Mouse (Mus musculus) MEL (cell line): Measurements from ENCODE around the gene a. TPM values are rescaled to one million over a fixed set of nuclear protein-coding genes. Genes with fewer than 3 reads are reported as not detected.
"Not testable (repeated sequence)": the region's sequence is repeated elsewhere in the genome, so short reads cannot be mapped to it uniquely, and the experiment has no call there.

ENCODE experiments used
- DNase-seq: peaks from one replicate; pipeline ENCODE4 v3.0.0; 2011; ENCODE audit warnings: low read depth, low spot score
- H3K27ac ChIP-seq: 2 replicates; pipeline ENCODE4 v1.5.1; 2012; ENCODE audit warnings: low read depth, mild to moderate bottlenecking, control low read depth, low read length, moderate library complexity; ENCODE audit not compliant: control insufficient read depth
- H3K27me3 ChIP-seq, 2 experiments: fragments of 150-350 bp in 1 of 2; sonication (generic) in 1 of 2; 2 replicates each; pipeline ENCODE4 v1.6.1; 2012; ENCODE audit warnings: low read length in 2 of 2, mild to moderate bottlenecking in 2 of 2, improper control_type of control experiment in 1 of 2, moderate library complexity in 1 of 2; ENCODE audit not compliant: insufficient read depth in 2 of 2, control insufficient read depth in 1 of 2
- H3K36me3 ChIP-seq, 2 experiments: 2 replicates each; pipeline ENCODE4 v1.6.1; 2012 to 2014; ENCODE audit warnings: low read length in 2 of 2, improper control_type of control experiment in 1 of 2, inconsistent platforms in 1 of 2, mild to moderate bottlenecking in 1 of 2; ENCODE audit not compliant: insufficient read depth in 2 of 2, control insufficient read depth in 1 of 2
- H3K4me1 ChIP-seq, 2 experiments: fragments of 150-350 bp in 1 of 2; sonication (generic) in 1 of 2; 2 replicates each; pipeline ENCODE4 v1.6.1; 2012; ENCODE audit warnings: low read length in 2 of 2, improper control_type of control experiment in 1 of 2, mild to moderate bottlenecking in 1 of 2; ENCODE audit not compliant: insufficient read depth in 2 of 2, control insufficient read depth in 1 of 2
- H3K4me3 ChIP-seq, 2 experiments: fragments of 150-350 bp in 1 of 2; sonication (generic) in 1 of 2; 2 replicates each; pipeline ENCODE4 v1.5.1; 2012; ENCODE audit warnings: low read depth in 2 of 2, low read length in 2 of 2, mild to moderate bottlenecking in 2 of 2, moderate library complexity in 2 of 2, control low read depth in 1 of 2, improper control_type of control experiment in 1 of 2; ENCODE audit not compliant: control insufficient read depth in 1 of 2, insufficient read depth in 1 of 2
- H3K79me2 ChIP-seq: 2 replicates; pipeline ENCODE4 v1.6.1; 2012; ENCODE audit warnings: mild to moderate bottlenecking, low read length, moderate library complexity; ENCODE audit not compliant: control insufficient read depth, poor library complexity, insufficient read depth
- H3K9ac ChIP-seq: 2 replicates; pipeline ENCODE4 v1.6.1; 2012; ENCODE audit warnings: low read depth, mild to moderate bottlenecking, control low read depth, low read length, moderate library complexity; ENCODE audit not compliant: control insufficient read depth, poor library complexity, severe bottlenecking
- H3K9me3 ChIP-seq: fragments of 150-350 bp; sonication (generic); replicated peaks from 2 replicates; pipeline ENCODE4 v1.6.1; 2012; ENCODE audit warnings: mild to moderate bottlenecking, low read length, improper control_type of control experiment, moderate library complexity; ENCODE audit not compliant: insufficient read depth
- CHD2 ChIP-seq: IDR thresholded peaks from 2 replicates; pipeline ENCODE4 v1.6.1; 2011; ENCODE audit warnings: low read length, improper control_type of control experiment
- CTCF ChIP-seq, 3 experiments: IDR thresholded peaks in 2 of 3; conservative IDR thresholded peaks in 1 of 3; 2 replicates each; pipeline ENCODE4 v1.5.1; 2011 to 2012; ENCODE audit warnings: low read length in 3 of 3, low read depth in 2 of 3, mild to moderate bottlenecking in 2 of 3, improper control_type of control experiment in 1 of 3, inconsistent platforms in 1 of 3, mixed read lengths in 1 of 3, moderate library complexity in 1 of 3; ENCODE audit not compliant: control insufficient read depth in 1 of 3, insufficient read depth in 1 of 3, poor library complexity in 1 of 3, severe bottlenecking in 1 of 3
- E2F4 ChIP-seq: IDR thresholded peaks from 2 replicates; pipeline ENCODE4 v1.6.1; 2011; ENCODE audit warnings: low read depth, low read length, improper control_type of control experiment, borderline replicate concordance
- EP300 ChIP-seq, 2 experiments: IDR thresholded peaks; 2 replicates each; pipeline ENCODE4 v1.6.1; 2011; ENCODE audit warnings: improper control_type of control experiment in 2 of 2, low read length in 2 of 2, low read depth in 1 of 2, mild to moderate bottlenecking in 1 of 2
- MAX ChIP-seq: IDR thresholded peaks from 2 replicates; pipeline ENCODE4 v1.6.1; 2011; ENCODE audit warnings: low read length, improper control_type of control experiment
- MAZ ChIP-seq: IDR thresholded peaks from 2 replicates; pipeline ENCODE4 v1.6.1; 2012; ENCODE audit warnings: low read depth, mild to moderate bottlenecking, inconsistent platforms, low read length, improper control_type of control experiment
- MEF2A ChIP-seq: IDR thresholded peaks from 2 replicates; pipeline ENCODE4 v1.6.1; 2014; ENCODE audit warnings: low read depth, mild to moderate bottlenecking, inconsistent platforms, low read length, improper control_type of control experiment; ENCODE audit not compliant: poor library complexity, insufficient replicate concordance, severe bottlenecking; ENCODE audit errors: extremely low read depth
- MXI1 ChIP-seq: IDR thresholded peaks from 2 replicates; pipeline ENCODE4 v1.6.1; 2011; ENCODE audit warnings: mild to moderate bottlenecking, low read depth, low read length, improper control_type of control experiment
- MYC ChIP-seq: IDR thresholded peaks from 2 replicates; pipeline ENCODE4 v1.6.1; 2011; ENCODE audit warnings: low read depth, mild to moderate bottlenecking, low read length, improper control_type of control experiment, moderate library complexity
- NELFE ChIP-seq: IDR thresholded peaks from 2 replicates; pipeline ENCODE4 v1.6.1; 2011; ENCODE audit warnings: low read depth, low read length, improper control_type of control experiment
- NRF1 ChIP-seq: IDR thresholded peaks from 2 replicates; pipeline ENCODE4 v1.6.1; 2014; ENCODE audit warnings: low read depth, mild to moderate bottlenecking, inconsistent platforms, low read length, improper control_type of control experiment, moderate library complexity; ENCODE audit not compliant: poor library complexity, insufficient read depth, severe bottlenecking
- POLR2A ChIP-seq, 2 experiments: IDR thresholded peaks; 2 replicates each; pipeline ENCODE4 v1.6.1; 2011 to 2012; ENCODE audit warnings: low read length in 2 of 2, mild to moderate bottlenecking in 2 of 2, control low read depth in 1 of 2, improper control_type of control experiment in 1 of 2, low read depth in 1 of 2, moderate library complexity in 1 of 2; ENCODE audit not compliant: control insufficient read depth in 1 of 2, insufficient read depth in 1 of 2, poor library complexity in 1 of 2
- POLR2AphosphoS5 ChIP-seq: IDR thresholded peaks from 2 replicates; pipeline ENCODE4 v1.6.1; 2012; ENCODE audit warnings: low read depth, borderline replicate concordance, mild to moderate bottlenecking, inconsistent platforms, low read length, moderate library complexity, mixed read lengths
- RAD21 ChIP-seq: IDR thresholded peaks from 2 replicates; pipeline ENCODE4 v1.6.1; 2011; ENCODE audit warnings: mild to moderate bottlenecking, low read depth, low read length, improper control_type of control experiment
- SMC3 ChIP-seq: IDR thresholded peaks from 2 replicates; pipeline ENCODE4 v1.6.1; 2011; ENCODE audit warnings: low read depth, low read length, improper control_type of control experiment
- TBP ChIP-seq: IDR thresholded peaks from 2 replicates; pipeline ENCODE4 v1.8.0; 2011; ENCODE audit warnings: low read depth, low read length, improper control_type of control experiment
- UBTF ChIP-seq: IDR thresholded peaks from 2 replicates; pipeline ENCODE4 v1.6.1; 2012; ENCODE audit warnings: low read depth, mild to moderate bottlenecking, inconsistent platforms, low read length, improper control_type of control experiment, moderate library complexity, borderline replicate concordance; ENCODE audit not compliant: insufficient read depth
- USF1 ChIP-seq: IDR thresholded peaks from 2 replicates; pipeline ENCODE4 v1.6.1; 2014; ENCODE audit warnings: low read depth, mild to moderate bottlenecking, inconsistent platforms, low read length, improper control_type of control experiment, moderate library complexity
- ZNF384 ChIP-seq: IDR thresholded peaks from 2 replicates; pipeline ENCODE4 v1.6.1; 2012; ENCODE audit warnings: low read depth, mild to moderate bottlenecking, inconsistent platforms, low read length, improper control_type of control experiment
- polyA plus RNA-seq, 2 experiments: library from polyadenylated mRNA; stranded (reverse) in 1 of 2; unstranded in 1 of 2; fragments of >175 nt in 1 of 2; fragments of >200 nt in 1 of 2; gene quantifications; 2 replicates each; pipeline versions ENCODE4 v1.2.1 to v1.2.4; 2012; ENCODE audit warnings: low replicate concordance in 2 of 2, low read depth in 1 of 2; ENCODE audit not compliant: insufficient read length in 2 of 2, insufficient read depth in 1 of 2, missing spikeins in 1 of 2
- total RNA-seq: library from RNA; depleted of rRNA; stranded (reverse); fragments of 300-350 nt; gene quantifications from 2 replicates; pipeline ENCODE4 v1.2.3, GENCODE M21; 2012

a gene
- total and polyA plus RNA-seq, 3 experiments, result not detected

DNA sequence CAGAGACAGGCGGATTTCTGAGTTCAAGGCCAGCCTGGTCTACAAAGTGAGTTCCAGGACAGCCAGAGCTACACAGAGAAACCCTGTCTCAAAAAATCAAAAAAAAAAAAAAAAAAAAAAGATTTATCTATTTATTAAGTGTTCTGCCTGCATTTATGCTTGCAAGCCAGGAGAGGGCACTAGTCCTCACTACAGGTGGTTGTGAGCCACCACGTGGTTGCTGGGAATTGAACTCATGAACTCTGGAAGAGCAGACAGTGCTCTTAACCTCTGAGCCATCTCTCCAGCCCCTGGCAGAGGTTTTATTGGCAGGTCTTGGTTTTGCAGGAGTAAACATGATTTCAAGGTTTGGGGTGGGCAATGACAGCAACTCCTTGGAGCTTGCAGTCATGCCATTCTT is 117.0 kb downstream of the a start:
- DNase-seq, result peak; percentile 72
- H3K36me3 ChIP-seq, H3K79me2 ChIP-seq, H3K4me3 ChIP-seq, H3K9ac ChIP-seq, H3K27ac ChIP-seq, H3K9me3 ChIP-seq, H3K4me1 ChIP-seq: not testable (repeated sequence)
- peaks cover 2 to 11% of the 10 kb centered on the region in 2 experiments for H3K27me3 ChIP-seq
- TF ChIP-seq MYC (peak; percentile 90), MXI1 (peak; percentile 45; the same call in 1 of the 2 replicates), MAX (peak; percentile 82), SMC3 (peak; percentile 40), USF1 (peak; percentile 78), ZNF384 (peak; percentile 90), TBP (peak; percentile 75), CTCF (IDR thresholded peaks at IDR 0.05 in 2 of 3, conservative IDR thresholded peaks at IDR 0.05 in 1 of 3; ENCODE audit: control insufficient read depth in 1 of 3, insufficient read depth in 1 of 3, low read depth in 2 of 3, low read length in 3 of 3, poor library complexity in 1 of 3, severe bottlenecking in 1 of 3) (peak; percentile 39 to 54 (median 46))

DNA sequence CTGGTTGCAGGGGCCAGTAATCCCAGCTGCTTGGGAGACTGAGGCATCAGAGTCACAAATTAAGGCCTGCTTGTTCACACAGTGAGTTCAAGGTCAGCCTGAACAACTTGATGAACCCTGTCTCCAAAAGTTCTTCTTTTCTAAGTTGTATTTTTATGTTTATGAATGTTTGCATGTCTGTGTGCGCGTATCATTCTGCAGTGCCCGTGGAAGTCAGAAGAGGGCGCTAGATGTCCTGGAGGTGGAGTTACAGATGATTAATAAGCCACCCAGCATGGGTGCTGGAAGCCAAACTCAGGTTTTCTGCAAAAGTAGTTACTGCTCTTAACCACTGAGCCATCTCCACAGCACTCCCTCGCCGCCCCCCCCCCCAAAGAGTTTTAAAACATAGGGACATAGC is 118.6 kb downstream of the a start:
- no peaks in the 10 kb centered on the region for H3K36me3 ChIP-seq
- TF ChIP-seq CTCF (IDR thresholded peaks at IDR 0.05 in 2 of 3, conservative IDR thresholded peaks at IDR 0.05 in 1 of 3; ENCODE audit: control insufficient read depth in 1 of 3, insufficient read depth in 1 of 3, low read depth in 2 of 3, low read length in 3 of 3, poor library complexity in 1 of 3, severe bottlenecking in 1 of 3) (peak; percentile 49 to 57 (median 56)), EP300 (IDR thresholded peaks at IDR 0.05; ENCODE audit: low read depth in 1 of 2, low read length in 2 of 2) (no peak), RAD21 (peak; percentile 11), SMC3 (peak; percentile 25; the same call in 1 of the 2 replicates)

DNA sequence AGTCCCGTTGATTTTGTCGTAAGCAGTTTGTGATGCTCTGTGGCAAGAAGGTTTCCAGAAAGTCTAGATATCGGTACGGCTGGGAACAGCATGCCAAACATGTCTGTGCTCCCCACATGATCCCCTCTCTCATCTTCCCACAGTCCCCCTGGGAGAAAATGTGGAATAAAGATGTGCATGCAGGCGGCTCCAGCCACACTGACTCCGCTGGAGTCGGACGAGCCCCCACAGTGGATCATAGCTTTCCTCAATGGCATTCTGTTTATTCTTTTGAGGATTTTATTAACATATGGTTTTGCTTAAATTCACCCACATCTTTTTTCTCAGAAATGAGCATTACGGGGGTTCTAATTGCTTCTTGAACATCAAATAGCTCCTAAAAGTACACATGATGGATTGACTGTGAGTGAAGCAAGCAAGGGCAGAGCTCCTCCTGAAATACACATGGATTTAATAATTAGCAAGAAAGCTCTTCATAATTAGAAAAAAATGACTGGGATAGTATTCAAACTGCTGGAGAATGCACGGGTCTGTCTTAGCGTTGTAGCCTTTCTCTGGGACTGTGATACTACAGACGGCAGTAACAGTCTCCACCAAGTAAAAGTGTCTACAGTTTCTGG is 124.8 kb downstream of the a start:
- H3K9ac ChIP-seq, result no peak overlapping the region
- H3K4me1 ChIP-seq, result no peaks in the 10 kb centered on the region; a peak in 1 of 4 replicates
- H3K4me3 ChIP-seq, result no peak overlapping the region
- no peak for DNase-seq
- no peaks in the 10 kb centered on the region for H3K79me2 ChIP-seq
- TF ChIP-seq NRF1 (no peak), E2F4 (no peak), POLR2A (IDR thresholded peaks at IDR 0.05; ENCODE audit: control insufficient read depth in 1 of 2, insufficient read depth in 1 of 2, low read depth in 1 of 2, low read length in 2 of 2, poor library complexity in 1 of 2) (no peak), MEF2A (no peak), MAZ (no peak), NELFE (no peak), CHD2 (no peak), MAX (no peak), CTCF (IDR thresholded peaks at IDR 0.05 in 2 of 3, conservative IDR thresholded peaks at IDR 0.05 in 1 of 3; ENCODE audit: control insufficient read depth in 1 of 3, insufficient read depth in 1 of 3, low read depth in 2 of 3, low read length in 3 of 3, poor library complexity in 1 of 3, severe bottlenecking in 1 of 3) (no peak), POLR2AphosphoS5 (no peak), UBTF (no peak)
- TF ChIP-seq, all 39 proteins: peak for 0
- H3K27me3 ChIP-seq, result peaks cover 7 to 12% of the 10 kb centered on the region in 2 experiments
- H3K9me3 ChIP-seq, result no peaks in the 10 kb centered on the region
- no peak overlapping the region for H3K27ac ChIP-seq
- no peaks in the 10 kb centered on the region for H3K36me3 ChIP-seq

More for the DNA sequence above, 118.6 kb downstream of the a start:
- Histone ChIP-seq H3K4me3 (no peak overlapping the region), H3K9me3 (no peaks in the 10 kb centered on the region), H3K79me2 (no peaks in the 10 kb centered on the region), H3K27ac (no peak overlapping the region), H3K27me3 (peaks cover 8 to 19% of the 10 kb centered on the region in 2 experiments), H3K4me1 (no peaks in the 10 kb centered on the region), H3K9ac (no peak overlapping the region)
- DNase-seq, result peak; percentile 58
